Mouse (Mus musculus): Measurements from ENCODE around the gene Mrpl49. TPM values are rescaled to one million over a fixed set of nuclear protein-coding genes. Genes with fewer than 3 reads are reported as not detected.
A peak's percentile ranks its signal among the peaks of the same experiment; 100 is the strongest.

The Mrpl49 gene
- total RNA-seq, 2 experiments from 2014 or later: 13.0 to 27.2 TPM

DNA sequence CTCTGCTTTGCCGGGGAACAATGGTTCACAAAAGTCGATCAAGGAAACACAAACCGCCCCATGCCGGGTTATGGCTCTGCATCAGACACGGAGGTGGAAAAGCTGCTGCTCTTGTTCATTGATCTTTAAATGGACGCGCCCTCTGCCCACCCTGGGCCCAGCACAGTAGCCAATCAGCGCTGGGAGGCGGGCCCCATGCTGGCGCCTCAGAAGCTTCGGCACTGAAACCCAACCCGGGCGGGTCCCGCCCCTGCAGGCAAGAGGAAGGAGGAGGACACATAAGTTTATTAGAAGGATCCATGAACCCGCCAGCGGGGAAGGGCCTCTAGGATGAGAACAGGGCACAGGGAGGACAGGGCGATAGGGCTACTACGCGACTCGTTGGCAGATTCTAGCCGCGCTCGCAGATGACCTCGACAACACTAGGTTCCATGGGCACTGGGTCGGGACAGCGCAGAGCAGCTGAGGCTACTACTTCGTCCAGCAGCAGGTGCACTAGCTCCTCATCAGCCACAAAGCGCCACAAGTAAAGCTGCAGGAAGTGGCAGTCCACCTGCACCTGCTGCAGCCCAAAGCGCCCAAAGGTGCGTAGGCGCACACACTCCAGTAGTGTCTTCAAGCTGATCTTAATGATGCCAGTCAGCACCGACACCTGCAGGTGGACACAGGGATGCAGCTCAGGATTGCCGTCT lies 10.3 kb upstream of the Mrpl49 start, which contains the start of gene Tm7sf2:
TSS of gene Tm7sf2 (minus strand) at position 650 of the 692 bp plus-strand sequence.
- peak; percentile 93 for ATAC-seq (replicated peaks; ENCODE audit: low FRiP score, poor library complexity, severe bottlenecking)

- peak; percentile 84 for ATAC-seq (replicated peaks; ENCODE audit: low FRiP score, poor library complexity, severe bottlenecking)
These were observed 9.6 kb upstream of the Mrpl49 start for GRCm38 (mm10) chr19:6067011-6067723.

DNA sequence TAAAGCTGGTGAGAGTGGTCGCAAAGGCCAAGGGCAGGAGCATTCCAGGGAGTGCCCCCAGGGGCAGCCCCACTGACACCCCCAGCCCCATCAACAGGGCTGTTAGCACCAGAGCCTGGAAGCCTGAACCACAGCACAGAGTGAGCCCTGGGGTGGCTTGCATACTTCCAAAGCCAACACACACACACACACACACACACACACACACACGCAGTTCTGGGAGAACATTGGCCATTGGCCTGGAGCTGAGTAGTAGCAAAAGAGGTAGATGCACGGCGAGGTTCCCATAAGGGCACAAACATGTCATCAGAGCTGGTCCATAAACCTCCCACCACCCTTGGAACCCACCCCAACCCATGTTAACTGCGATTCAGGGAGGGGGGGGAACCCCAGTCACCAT lies 9.0 kb upstream of the Mrpl49 start:
- no peak for ATAC-seq (replicated peaks; ENCODE audit: low FRiP score, poor library complexity, severe bottlenecking)

DNA sequence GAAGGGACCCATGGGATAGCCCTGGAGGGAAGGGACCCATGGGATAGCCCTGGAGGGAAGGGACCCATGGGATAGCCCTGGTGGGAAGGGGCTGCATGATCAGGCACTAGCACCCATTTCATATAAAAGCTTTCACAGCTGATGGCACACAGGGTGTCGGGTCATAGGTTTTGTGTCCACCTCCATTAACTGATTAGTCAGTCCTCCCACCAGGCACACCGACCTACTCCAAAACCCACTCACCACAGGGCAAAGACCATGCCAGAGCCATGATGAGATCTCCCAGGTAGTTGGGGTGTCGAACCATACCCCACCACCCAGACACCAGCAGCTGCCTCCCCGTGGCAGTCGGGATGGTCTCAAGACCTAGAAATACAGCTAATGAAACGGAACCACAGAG lies 5.5 kb upstream of the Mrpl49 start:
- ATAC-seq (replicated peaks; ENCODE audit: low FRiP score, poor library complexity, severe bottlenecking): no peak

GRCm38 (mm10) chr19:6062418-6062817 lies 4.8 kb upstream of the Mrpl49 start:
- no peak for ATAC-seq (replicated peaks; ENCODE audit: low FRiP score, poor library complexity, severe bottlenecking)

GRCm38 (mm10) chr19:6061641-6062302 lies 4.2 kb upstream of the Mrpl49 start:
- ATAC-seq (replicated peaks; ENCODE audit: low FRiP score, poor library complexity, severe bottlenecking): 0 out of 2 replicates have a peak, but pooled peaks have one; percentile 4

- peak; percentile 85 for ATAC-seq (replicated peaks; ENCODE audit: low FRiP score, poor library complexity, severe bottlenecking)
These were observed 3.5 kb upstream of the Mrpl49 start, which contains the start of gene Znhit2 for GRCm38 (mm10) chr19:6061021-6061533. Gene Znhit2 (plus strand): TSS chr19:6061192.

DNA sequence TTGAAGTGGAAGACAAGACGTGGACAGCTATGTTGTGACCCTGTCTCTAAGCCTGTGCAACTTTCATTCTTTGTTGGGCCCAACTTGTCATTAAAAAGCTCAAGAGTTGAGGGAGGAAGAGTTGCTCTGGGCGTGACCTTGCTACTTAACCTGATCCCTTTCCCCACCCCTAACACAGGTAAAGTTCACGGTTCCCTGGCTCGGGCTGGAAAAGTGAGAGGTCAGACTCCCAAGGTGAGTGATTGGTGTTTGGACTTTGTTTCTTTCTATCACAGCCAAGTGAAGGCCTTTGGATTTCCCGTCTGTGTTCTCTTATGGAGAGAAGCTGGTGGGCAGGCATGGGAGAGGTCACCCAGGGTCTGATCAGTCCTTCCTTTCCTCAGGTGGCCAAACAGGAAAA lies 1.4 kb upstream of the Mrpl49 start:
- no peak for ATAC-seq (replicated peaks; ENCODE audit: low FRiP score, poor library complexity, severe bottlenecking)

GRCm38 (mm10) chr19:6058513-6058912 lies 928 bp upstream of the Mrpl49 start:
- ATAC-seq (replicated peaks; ENCODE audit: low FRiP score, poor library complexity, severe bottlenecking): no peak

GRCm38 (mm10) chr19:6056696-6057095 lies 889 bp downstream of the Mrpl49 start:
- no peak for ATAC-seq (replicated peaks; ENCODE audit: low FRiP score, poor library complexity, severe bottlenecking)

- no peak for ATAC-seq (replicated peaks; ENCODE audit: low FRiP score, poor library complexity, severe bottlenecking)
These were observed 3.3 kb downstream of the Mrpl49 start for GRCm38 (mm10) chr19:6054296-6054695.

DNA sequence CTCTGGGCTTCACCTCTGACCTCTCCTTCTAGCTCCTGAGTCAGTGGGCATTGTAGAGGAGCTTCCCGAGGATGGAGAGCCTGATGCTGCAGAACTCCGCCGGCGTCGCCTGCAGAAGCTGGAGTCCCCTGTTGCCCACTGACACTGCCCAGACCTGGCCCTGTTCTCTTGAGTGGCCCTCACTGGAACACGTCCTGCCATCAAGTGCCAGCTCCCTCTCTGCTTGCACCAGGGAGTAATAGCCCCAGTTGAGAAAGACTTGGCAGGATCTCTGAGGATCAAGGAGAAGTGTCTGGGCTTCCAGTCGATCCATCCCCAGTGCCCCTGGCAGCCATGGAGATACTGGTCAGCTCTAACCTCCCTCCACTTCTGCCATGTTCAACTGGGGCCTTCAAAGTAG lies 5.1 kb downstream of the Mrpl49 start:
- no peak for ATAC-seq (replicated peaks; ENCODE audit: low FRiP score, poor library complexity, severe bottlenecking)

DNA sequence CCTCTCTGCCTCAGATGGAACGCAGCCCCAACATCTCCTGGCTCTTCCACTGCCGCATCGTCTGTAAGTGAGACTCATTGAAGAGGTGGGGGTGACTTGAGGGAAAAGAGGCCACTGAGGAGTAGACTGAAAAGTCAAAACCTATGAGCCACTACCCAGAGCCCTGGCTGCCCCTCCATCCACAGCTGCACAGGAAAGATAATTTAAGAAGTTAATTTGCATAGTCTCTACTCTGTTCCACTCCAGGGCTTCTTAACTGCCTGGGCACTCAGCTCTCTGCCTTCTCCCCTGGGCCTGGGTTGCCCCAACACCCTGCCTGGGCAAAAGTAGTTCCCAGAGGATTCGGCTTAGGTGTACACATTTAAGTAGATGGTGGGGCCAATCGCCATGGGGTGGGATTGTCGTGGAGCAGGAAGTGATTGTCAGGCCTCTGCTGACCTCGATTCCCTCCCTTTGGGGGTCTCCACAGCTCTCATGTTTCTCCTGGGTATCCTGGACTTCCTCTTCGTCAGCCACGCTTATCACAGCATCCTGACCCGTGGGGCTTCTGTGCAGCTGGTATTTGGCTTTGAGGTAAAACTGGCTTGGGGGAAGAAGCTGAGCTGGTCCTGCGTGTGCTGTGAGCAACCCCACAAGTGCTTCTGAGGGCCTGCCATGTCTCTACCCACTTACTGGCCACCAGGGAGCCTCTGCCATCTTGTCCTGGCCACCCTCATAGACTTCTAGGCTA lies 8.7 kb downstream of the Mrpl49 start:
- no peak for ATAC-seq (replicated peaks; ENCODE audit: low FRiP score, poor library complexity, severe bottlenecking)

- ATAC-seq (replicated peaks; ENCODE audit: low FRiP score, poor library complexity, severe bottlenecking): no peak
These were observed 9.8 kb downstream of the Mrpl49 start for GRCm38 (mm10) chr19:6047899-6048166.

DNA sequence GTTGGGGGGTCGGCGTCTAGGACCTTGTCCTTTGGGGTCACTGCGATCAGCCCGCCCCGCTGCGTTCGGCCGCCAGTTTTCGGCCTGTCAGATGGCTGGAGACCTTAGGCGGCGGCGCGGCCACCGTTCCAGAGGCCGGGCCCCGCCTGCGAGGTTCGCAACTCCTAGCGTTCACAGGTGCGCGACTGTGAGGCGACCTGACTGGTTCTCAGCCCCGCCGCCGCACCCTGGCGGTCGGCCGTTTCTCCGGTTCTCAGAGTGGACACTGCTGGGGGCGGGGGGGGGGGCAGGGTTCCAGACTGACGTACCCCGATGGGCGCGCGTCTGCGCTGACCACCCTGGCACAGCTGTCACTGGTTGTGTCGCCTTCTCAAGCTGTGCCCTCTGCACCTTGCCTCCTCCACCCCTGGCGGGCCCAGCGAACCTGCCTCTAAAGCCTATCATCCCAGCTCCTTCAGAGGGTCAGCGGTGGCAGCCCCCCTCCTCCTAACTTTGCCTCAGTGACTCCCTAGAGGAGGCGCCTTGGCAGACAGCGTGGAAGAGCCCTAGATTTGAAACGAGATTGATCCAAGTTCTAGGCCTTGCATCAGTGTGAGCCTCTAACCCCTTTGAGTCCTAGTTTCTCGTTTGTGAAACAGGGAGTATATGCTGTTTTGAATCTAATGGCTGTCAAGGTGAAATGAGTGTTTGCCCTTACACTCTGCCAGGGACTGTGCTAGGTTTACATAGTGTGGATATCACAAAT lies 10.3 kb downstream of the Mrpl49 start:
- ATAC-seq (replicated peaks; ENCODE audit: low FRiP score, poor library complexity, severe bottlenecking): peak; percentile 15; the same call in 1 of the 2 replicates

DNA sequence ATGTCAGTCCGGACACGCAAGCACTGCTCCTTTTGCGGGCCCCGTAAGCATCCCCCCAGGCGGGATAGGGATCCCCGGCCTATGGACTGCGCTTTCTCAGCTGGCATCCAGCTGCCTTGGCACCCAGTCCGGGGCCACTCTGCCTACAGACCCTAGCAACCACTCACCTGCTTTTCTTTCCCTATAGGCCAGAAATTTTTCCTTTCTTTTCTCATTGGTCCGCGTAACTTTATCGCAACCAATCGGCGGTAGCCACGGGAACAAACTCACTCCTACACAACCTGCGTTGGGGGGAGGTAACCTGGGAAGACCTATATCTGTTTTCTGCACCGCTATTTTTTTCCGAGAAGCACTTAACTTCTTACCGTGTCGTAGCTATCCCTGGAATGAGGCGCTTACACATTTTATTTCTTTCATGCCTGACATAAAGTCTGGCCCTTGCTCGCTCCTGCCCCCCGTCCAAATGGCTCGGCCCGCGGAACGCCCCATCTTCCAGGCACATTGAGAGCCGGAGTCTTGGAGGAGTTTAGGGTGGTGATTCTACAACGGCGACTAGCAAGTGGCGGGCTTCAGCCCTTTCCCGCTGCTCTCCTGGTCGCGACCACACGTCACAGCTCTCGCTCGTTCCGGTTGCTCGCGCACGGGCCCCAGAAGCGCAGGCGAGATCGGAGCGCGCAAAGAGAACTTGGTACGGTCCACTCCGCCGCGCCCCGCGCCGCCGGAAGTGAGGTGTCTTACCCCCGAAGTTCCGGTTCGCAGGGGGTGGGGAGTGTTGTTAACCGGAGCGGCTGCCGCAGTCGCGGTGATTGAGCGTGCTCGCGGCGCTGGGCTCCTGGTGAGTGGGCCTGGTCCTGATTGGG lies 11.1 kb downstream of the Mrpl49 start, which contains the start of gene Syvn1:
TSS of gene Syvn1 (plus strand) at position 283 of the 860 bp plus-strand sequence.
- peak; percentile 87 for ATAC-seq (replicated peaks; ENCODE audit: low FRiP score, poor library complexity, severe bottlenecking)

DNA sequence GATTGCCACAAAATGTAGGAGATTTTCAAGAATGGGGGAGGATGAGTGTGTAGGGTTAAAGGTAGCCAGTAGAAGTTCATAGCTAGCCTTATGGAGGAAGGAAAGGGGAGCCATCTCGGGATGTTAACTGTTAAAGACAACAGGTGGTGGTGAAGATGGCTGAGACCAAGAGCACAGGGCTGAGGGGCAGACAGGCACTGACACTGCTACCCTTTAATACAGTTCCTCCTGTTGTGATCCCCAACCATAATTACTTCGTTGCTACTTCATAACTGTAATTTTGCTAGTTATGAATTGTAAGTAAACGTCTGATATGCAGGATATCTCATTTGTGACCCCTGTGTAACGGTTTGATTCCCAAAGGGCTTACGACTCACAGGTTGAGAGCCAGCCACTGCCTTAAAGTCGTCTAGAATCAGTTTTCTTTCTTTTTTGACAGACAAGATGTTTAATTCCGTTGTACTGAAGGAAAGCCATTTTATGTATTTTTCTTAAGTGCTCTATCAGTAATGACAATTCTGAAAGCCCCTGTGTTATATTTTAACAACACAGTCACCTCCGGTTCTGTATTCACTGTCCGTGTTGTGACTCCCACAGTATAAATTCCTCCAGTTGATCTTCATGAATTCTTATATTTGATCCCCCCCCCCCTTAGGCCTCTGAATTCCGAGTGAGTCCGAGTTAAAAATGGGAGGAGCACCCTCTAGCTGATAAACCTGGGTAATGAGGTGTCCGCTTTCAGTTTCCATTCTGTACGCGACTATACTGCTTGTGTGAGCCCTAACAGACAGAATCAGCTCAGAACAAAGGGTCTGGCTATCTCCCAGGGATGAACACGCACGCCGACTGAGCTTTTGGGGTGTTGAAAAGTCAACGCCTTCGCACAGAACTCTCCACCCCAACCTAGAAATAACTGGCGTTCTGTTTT lies 12.0 kb downstream of the Mrpl49 start:
- ATAC-seq (replicated peaks; ENCODE audit: low FRiP score, poor library complexity, severe bottlenecking): peak; percentile 70
